Comparison of ENCODE assay signal across 8 mouse cellular contexts in genomic region chr9:117030837-117031236, GRCm38 (mm10).
A peak's percentile ranks its signal among the peaks of the same experiment; 100 is the strongest.
DNase-seq lines count a peak whose midpoint lies in the region; ATAC-seq and TF ChIP-seq lines count a peak whose summit lies in the region.
"Had no signal": no experiment of that assay in that cellular context is flagged by ENCODE, and none has a peak within 500 bp of the region (broad histone marks: within the 10 kb centered on the region; RNA-seq: fewer than 3 reads in every experiment).

No protein-coding gene starts in this region.

- no peak overlapping the region for H3K9ac ChIP-seq in hindbrain, embryonic 15.5 days
- no peak overlapping the region for H3K9ac ChIP-seq in stomach, postnatal 0 days (ENCODE audit: low read length)
- H3K9ac ChIP-seq: liver, embryonic 13.5 days had no signal

- 37% methylated on average over 6 of the region's 6 CpGs for WGBS in hindbrain, embryonic 15.5 days
- WGBS in stomach, postnatal 0 days: 16% methylated on average over 6 of the region's 6 CpGs

- no peaks in the 10 kb centered on the region for H3K36me3 ChIP-seq in C2C12 (ENCODE audit: control insufficient read depth, insufficient read depth)
- no peaks in the 10 kb centered on the region for H3K36me3 ChIP-seq in hindbrain, embryonic 15.5 days
- no peaks in the 10 kb centered on the region for H3K36me3 ChIP-seq in stomach, postnatal 0 days (ENCODE audit: control insufficient read depth, insufficient read depth, low read length)
- H3K36me3 ChIP-seq: liver, embryonic 13.5 days had no signal

- DNase-seq in Muller cell, postnatal 12 days (ENCODE audit: inconsistent ontology term): peak; percentile 60
- peak; percentile 87 for DNase-seq in gastrocnemius, adult 18-20 months (ENCODE audit: low spot score)
- DNase-seq in lung, adult 18-20 months: peak; percentile 82 to 86
- peak; percentile 88 for DNase-seq in stomach, postnatal 0 days (ENCODE audit: low spot score)
- DNase-seq in cerebellum, adult 8-10 months: no peak
- DNase-seq: liver, embryonic 13.5 days had no signal

- ATAC-seq in hindbrain, embryonic 15.5 days (ENCODE audit: low FRiP score, low read depth): no peak
- peak; percentile 73 for ATAC-seq in stomach, postnatal 0 days (ENCODE audit: low FRiP score, low TSS enrichment)

- H3K9me3 ChIP-seq in hindbrain, embryonic 15.5 days: no peaks in the 10 kb centered on the region
- no peaks in the 10 kb centered on the region for H3K9me3 ChIP-seq in stomach, postnatal 0 days (ENCODE audit: control insufficient read depth, low read length)
- H3K9me3 ChIP-seq: liver, embryonic 13.5 days had no signal

- H3K4me3 ChIP-seq in C2C12 (ENCODE audit: insufficient read depth, poor library complexity, severe bottlenecking): no peak overlapping the region
- no peak overlapping the region for H3K4me3 ChIP-seq in hindbrain, embryonic 15.5 days
- H3K4me3 ChIP-seq in stomach, postnatal 0 days (ENCODE audit: low read depth, low read length): no peak overlapping the region
- H3K4me3 ChIP-seq: liver, embryonic 13.5 days had no signal

- no peaks in the 10 kb centered on the region for H3K27me3 ChIP-seq in C2C12 (ENCODE audit: control insufficient read depth, insufficient read depth, insufficient read length)
- no peaks in the 10 kb centered on the region for H3K27me3 ChIP-seq in hindbrain, embryonic 15.5 days
- H3K27me3 ChIP-seq in stomach, postnatal 0 days (ENCODE audit: control insufficient read depth, insufficient read depth, low read length): no peaks in the 10 kb centered on the region
- H3K27me3 ChIP-seq: liver, embryonic 13.5 days had no signal

- no peaks in the 10 kb centered on the region for H3K79me3 ChIP-seq in C2C12 (ENCODE audit: low read depth)

- no peak overlapping the region for H3K4me2 ChIP-seq in hindbrain, embryonic 15.5 days
- H3K4me2 ChIP-seq in stomach, postnatal 0 days (replicated peaks; ENCODE audit: low read depth): no peak overlapping the region
- H3K4me2 ChIP-seq: liver, embryonic 13.5 days had no signal

- TF ChIP-seq CTCF in C2C12 (IDR thresholded peaks at IDR 0.05; ENCODE audit: control insufficient read depth, insufficient read depth, insufficient read length): no peak
- TF ChIP-seq CTCF in stomach, postnatal 0 days (IDR thresholded peaks at IDR 0.05; ENCODE audit: low read depth): 0 out of 2 replicates have a peak, but pooled peaks have one; percentile 22

- peaks cover 9% of the 10 kb centered on the region for H3K4me1 ChIP-seq in hindbrain, embryonic 15.5 days (replicated peaks)
- no peaks in the 10 kb centered on the region for H3K4me1 ChIP-seq in stomach, postnatal 0 days (replicated peaks; ENCODE audit: control insufficient read depth, insufficient read depth)
- H3K4me1 ChIP-seq: liver, embryonic 13.5 days had no signal

- no peak for TF ChIP-seq EP300 in stomach, postnatal 0 days (optimal IDR thresholded peaks at IDR 0.05)

- H3K79me2 ChIP-seq in C2C12 (ENCODE audit: control insufficient read depth, insufficient read depth): no peaks in the 10 kb centered on the region

- H3ac ChIP-seq in C2C12 (ENCODE audit: control insufficient read depth, insufficient read length, low read depth): no peak overlapping the region

- H3K27ac ChIP-seq in hindbrain, embryonic 15.5 days (replicated peaks): peak overlapping the region; percentile 9; the same call in 1 of the 2 replicates
- peak overlapping the region; percentile 49; the same call in 1 of the 2 replicates for H3K27ac ChIP-seq in stomach, postnatal 0 days (replicated peaks)
- H3K27ac ChIP-seq: liver, embryonic 13.5 days had no signal

TF ChIP-seq in C2C12, 6 proteins besides CTCF, POLR2A, EP300 and RAD21:
- TF ChIP-seq USF1 (IDR thresholded peaks at IDR 0.05; ENCODE audit: low read depth) (no peak), MYOD1 (IDR thresholded peaks at IDR 0.05; ENCODE audit: control insufficient read depth, insufficient read length, low read depth) (peak; percentile 54)
